Mouse (Mus musculus): ENCODE results near the gene Rnf44. TPM values are rescaled to one million over a fixed set of nuclear protein-coding genes. Genes with fewer than 3 reads are reported as not detected.
A peak's percentile ranks its signal among the peaks of the same experiment; 100 is the strongest.

The Rnf44 gene
- polyA plus RNA-seq, 1 experiment, result 262 TPM

GRCm38 (mm10) chr13:54687096-54687495 is 6.6 kb downstream of the Rnf44 start:
- Histone ChIP-seq H3K27ac (ENCODE audit: insufficient read depth, low read length) (peak overlapping the region; percentile 96), H3K4me3 (ENCODE audit: extremely low read depth, insufficient read depth, insufficient read length) (peak overlapping the region; percentile 77), H3K27me3 (ENCODE audit: control insufficient read depth, insufficient read depth, low read length) (no peaks in the 10 kb centered on the region), H3K36me3 (ENCODE audit: control insufficient read depth, insufficient read depth, low read length) (peaks cover 21% of the 10 kb centered on the region), H3K4me1 (ENCODE audit: control insufficient read depth, insufficient read depth, insufficient read length) (peaks cover 31% of the 10 kb centered on the region)
- peak; percentile 71 to 83 for DNase-seq (ENCODE audit: low read depth in 1 of 2, low spot score in 2 of 2)
- TF ChIP-seq CTCF (IDR thresholded peaks at IDR 0.05; ENCODE audit: extremely low read depth, insufficient read depth, insufficient read length, insufficient replicate concordance), result no peak
- peak; percentile 37; the same call in 1 of the 2 replicates for TF ChIP-seq POLR2A (IDR thresholded peaks at IDR 0.05; ENCODE audit: low read depth, low read length)
- WGBS, result under 1% methylated on average over 33 of the region's 35 CpGs

GRCm38 (mm10) chr13:54686139-54687053 is 7.3 kb downstream of the Rnf44 start:
- Histone ChIP-seq H3K27ac (ENCODE audit: insufficient read depth, low read length) (peak overlapping the region; percentile 65), H3K4me1 (ENCODE audit: control insufficient read depth, insufficient read depth, insufficient read length) (peaks cover 24% of the 10 kb centered on the region; the same call in 1 of the 2 replicates), H3K4me3 (ENCODE audit: extremely low read depth, insufficient read depth, insufficient read length) (peak overlapping the region; percentile 77), H3K36me3 (ENCODE audit: control insufficient read depth, insufficient read depth, low read length) (peaks cover 28% of the 10 kb centered on the region), H3K27me3 (ENCODE audit: control insufficient read depth, insufficient read depth, low read length) (no peaks in the 10 kb centered on the region)
- WGBS, result 5% methylated on average over 19 of the region's 19 CpGs
- DNase-seq (ENCODE audit: low read depth in 1 of 2, low spot score in 2 of 2), result no peak
- TF ChIP-seq POLR2A (IDR thresholded peaks at IDR 0.05; ENCODE audit: low read depth, low read length), result no peak
- TF ChIP-seq CTCF (IDR thresholded peaks at IDR 0.05; ENCODE audit: extremely low read depth, insufficient read depth, insufficient read length, insufficient replicate concordance), result no peak

GRCm38 (mm10) chr13:54685174-54685573 is 8.5 kb downstream of the Rnf44 start:
- 55% methylated on average over 2 of the region's 2 CpGs for WGBS
- Histone ChIP-seq H3K27me3 (ENCODE audit: control insufficient read depth, insufficient read depth, low read length) (no peaks in the 10 kb centered on the region), H3K4me1 (ENCODE audit: control insufficient read depth, insufficient read depth, insufficient read length) (peaks cover 19% of the 10 kb centered on the region; the same call in 1 of the 2 replicates), H3K36me3 (ENCODE audit: control insufficient read depth, insufficient read depth, low read length) (peaks cover 40% of the 10 kb centered on the region), H3K27ac (ENCODE audit: insufficient read depth, low read length) (no peak overlapping the region), H3K4me3 (ENCODE audit: extremely low read depth, insufficient read depth, insufficient read length) (no peak overlapping the region)
- TF ChIP-seq CTCF (IDR thresholded peaks at IDR 0.05; ENCODE audit: extremely low read depth, insufficient read depth, insufficient read length, insufficient replicate concordance) (peak; percentile 23; the same call in 1 of the 2 replicates), POLR2A (IDR thresholded peaks at IDR 0.05; ENCODE audit: low read depth, low read length) (no peak)
- DNase-seq (ENCODE audit: low read depth in 1 of 2, low spot score in 2 of 2), result no peak

GRCm38 (mm10) chr13:54684140-54684896 is 9.4 kb downstream of the Rnf44 start:
- Histone ChIP-seq H3K4me1 (ENCODE audit: control insufficient read depth, insufficient read depth, insufficient read length) (peaks cover 17% of the 10 kb centered on the region; the same call in 1 of the 2 replicates), H3K36me3 (ENCODE audit: control insufficient read depth, insufficient read depth, low read length) (peaks cover 44% of the 10 kb centered on the region), H3K4me3 (ENCODE audit: extremely low read depth, insufficient read depth, insufficient read length) (no peak overlapping the region), H3K27me3 (ENCODE audit: control insufficient read depth, insufficient read depth, low read length) (no peaks in the 10 kb centered on the region), H3K27ac (ENCODE audit: insufficient read depth, low read length) (no peak overlapping the region)
- TF ChIP-seq CTCF (IDR thresholded peaks at IDR 0.05; ENCODE audit: extremely low read depth, insufficient read depth, insufficient read length, insufficient replicate concordance) (no peak), POLR2A (IDR thresholded peaks at IDR 0.05; ENCODE audit: low read depth, low read length) (no peak)
- DNase-seq (ENCODE audit: low read depth in 1 of 2, low spot score in 2 of 2), result no peak
- WGBS, result 87% methylated on average over 3 of the region's 3 CpGs

GRCm38 (mm10) chr13:54683301-54683700 is 10.4 kb downstream of the Rnf44 start:
- no peak for DNase-seq (ENCODE audit: low read depth in 1 of 2, low spot score in 2 of 2)
- no peak overlapping the region for H3K27ac ChIP-seq (ENCODE audit: insufficient read depth, low read length)
- H3K4me3 ChIP-seq (ENCODE audit: extremely low read depth, insufficient read depth, insufficient read length), result no peak overlapping the region
- no peak for TF ChIP-seq CTCF (IDR thresholded peaks at IDR 0.05; ENCODE audit: extremely low read depth, insufficient read depth, insufficient read length, insufficient replicate concordance)
- no peak for TF ChIP-seq POLR2A (IDR thresholded peaks at IDR 0.05; ENCODE audit: low read depth, low read length)
- WGBS, result 97% methylated on average over 3 of the region's 3 CpGs
- no peaks in the 10 kb centered on the region for H3K27me3 ChIP-seq (ENCODE audit: control insufficient read depth, insufficient read depth, low read length)
- peaks cover 47% of the 10 kb centered on the region for H3K36me3 ChIP-seq (ENCODE audit: control insufficient read depth, insufficient read depth, low read length)
- peaks cover 17% of the 10 kb centered on the region; the same call in 1 of the 2 replicates for H3K4me1 ChIP-seq (ENCODE audit: control insufficient read depth, insufficient read depth, insufficient read length)

- peaks cover 16% of the 10 kb centered on the region; the same call in 1 of the 2 replicates for H3K4me1 ChIP-seq (ENCODE audit: control insufficient read depth, insufficient read depth, insufficient read length)
- no peak overlapping the region for H3K4me3 ChIP-seq (ENCODE audit: extremely low read depth, insufficient read depth, insufficient read length)
- H3K27ac ChIP-seq (ENCODE audit: insufficient read depth, low read length), result no peak overlapping the region; the same call in 1 of the 2 replicates
Measured at GRCm38 (mm10) chr13:54681291-54681690, 12.4 kb downstream of the Rnf44 start.

More at GRCm38 (mm10) chr13:54681291-54681690, 12.4 kb downstream of the Rnf44 start:
- no peak for TF ChIP-seq POLR2A (IDR thresholded peaks at IDR 0.05; ENCODE audit: low read depth, low read length)
- TF ChIP-seq CTCF (IDR thresholded peaks at IDR 0.05; ENCODE audit: extremely low read depth, insufficient read depth, insufficient read length, insufficient replicate concordance), result no peak
- 83% methylated on average over 8 of the region's 8 CpGs for WGBS
- no peak for DNase-seq (ENCODE audit: low read depth in 1 of 2, low spot score in 2 of 2)
- H3K36me3 ChIP-seq (ENCODE audit: control insufficient read depth, insufficient read depth, low read length), result peaks cover 47% of the 10 kb centered on the region
- H3K27me3 ChIP-seq (ENCODE audit: control insufficient read depth, insufficient read depth, low read length), result no peaks in the 10 kb centered on the region

All from spleen, adult 2 months (tissue).